Mouse (Mus musculus): ENCODE measurements at regions not wholly inside any gene's neighbourhood (a gene's known extent, or its start where the extent isn't known, plus 50 kb on each side); places are given as distances from the start of the nearest gene placed in this dataset.

DNA sequence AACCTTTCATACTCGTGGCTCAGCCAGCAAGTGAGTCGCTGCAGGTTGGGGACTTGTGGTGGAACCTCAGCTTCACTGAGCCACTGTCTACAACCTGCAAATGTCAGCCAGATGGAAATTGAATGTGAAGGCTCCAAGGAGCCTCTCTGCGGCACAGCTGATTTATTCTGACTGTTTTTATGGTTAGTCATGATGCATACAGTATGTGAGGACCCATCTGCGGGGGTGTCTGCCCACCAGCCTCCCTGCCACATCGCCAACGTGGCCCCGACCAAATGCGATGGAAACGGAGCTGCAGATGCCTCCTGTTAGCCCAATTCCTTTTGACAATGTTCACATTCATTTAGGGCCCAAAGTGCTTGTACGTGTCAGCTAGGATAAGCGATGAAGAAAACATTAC is 251.2 kb downstream of the Tfap2b start:
- Histone ChIP-seq H3K4me1 (no peaks in the 10 kb centered on the region), H3K4me3 (no peak overlapping the region), H3K36me3 (no peaks in the 10 kb centered on the region), H3K9me3 (replicated peaks) (no peaks in the 10 kb centered on the region), H3K27ac (no peak overlapping the region), H3K27me3 (ENCODE audit: low read depth, poor library complexity, severe bottlenecking) (no peaks in the 10 kb centered on the region)
- DNase-seq (ENCODE audit: low spot score), result no peak
- WGBS, result 85% methylated on average over 11 of the region's 11 CpGs

GRCm38 (mm10) chr1:19473561-19473960 is 264.8 kb downstream of the Tfap2b start:
- no peaks in the 10 kb centered on the region for H3K36me3 ChIP-seq
- no peak overlapping the region for H3K4me3 ChIP-seq
- WGBS, result 63% methylated on average over 1 of the region's 1 CpGs
- H3K9me3 ChIP-seq (replicated peaks), result no peaks in the 10 kb centered on the region
- H3K4me1 ChIP-seq, result no peaks in the 10 kb centered on the region
- DNase-seq (ENCODE audit: low spot score), result no peak
- H3K27me3 ChIP-seq (ENCODE audit: low read depth, poor library complexity, severe bottlenecking), result no peaks in the 10 kb centered on the region
- no peak overlapping the region for H3K27ac ChIP-seq

All from limb, embryonic 10.5 days (tissue).